Mouse (Mus musculus) intestine, embryonic 14.5 days (tissue): Measurements from ENCODE around the gene Fam213a. TPM values are rescaled to one million over a fixed set of nuclear protein-coding genes. Genes with fewer than 3 reads are reported as not detected.

ENCODE experiments used
- ATAC-seq: fragments of 200-750 bp; cut with Nextera tagmentation; replicated peaks from 2 replicates; pipeline ENCODE4 v1.8.0; 2017; ENCODE audit warnings: low read depth, moderate number of reproducible peaks, moderate TSS enrichment, moderate library complexity; ENCODE audit not compliant: low FRiP score, low TSS enrichment
- DNase-seq: peaks from one replicate; pipeline ENCODE4 v3.0.0-alpha.2; 2018; ENCODE audit warnings: low spot score
- H3K27ac ChIP-seq: fragments of 300-500 bp; sonication (generic); 2 replicates; pipeline ENCODE4 v1.5.1; 2014; ENCODE audit warnings: low read depth, mild to moderate bottlenecking, control low read depth
- H3K27me3 ChIP-seq: fragments of 300-500 bp; sonication (generic); replicated peaks from 2 replicates; pipeline ENCODE4 v1.6.1; 2014; ENCODE audit warnings: low read length, control low read depth; ENCODE audit not compliant: control insufficient read depth, insufficient read depth
- H3K36me3 ChIP-seq: fragments of 300-500 bp; sonication (generic); 2 replicates; pipeline ENCODE4 v1.6.1; 2014; ENCODE audit warnings: low read length, control low read depth; ENCODE audit not compliant: control insufficient read depth, insufficient read depth
- H3K4me1 ChIP-seq: fragments of 300-500 bp; sonication (generic); replicated peaks from 2 replicates; pipeline ENCODE4 v1.6.1; 2014; ENCODE audit warnings: low read length, control low read depth, mixed read lengths; ENCODE audit not compliant: control insufficient read depth, insufficient read depth
- H3K4me2 ChIP-seq: fragments of 300-500 bp; sonication (generic); 2 replicates; pipeline ENCODE4 v1.6.1; 2014; ENCODE audit warnings: low read length
- H3K4me3 ChIP-seq: fragments of 300-500 bp; sonication (generic); 2 replicates; pipeline ENCODE4 v1.5.1; 2014; ENCODE audit warnings: low read depth, low read length, control low read depth, mixed read lengths
- H3K9ac ChIP-seq: fragments of 300-500 bp; sonication (generic); 2 replicates; pipeline ENCODE4 v1.6.1; 2014; ENCODE audit warnings: mild to moderate bottlenecking, low read length
- H3K9me3 ChIP-seq: fragments of 300-500 bp; sonication (generic); 2 replicates; pipeline ENCODE4 v1.6.1; 2016; ENCODE audit warnings: low read length, control low read depth; ENCODE audit not compliant: control insufficient read depth
- WGBS: fragments of 180-500 bp; shearing (Covaris S2); extraction: QIAGEN DNeasy Blood & Tissue Kit; methylation state at CpG from one replicate; pipeline ENCODE4 v1.1.7; 2014; 5-methylcytosine and 5-hydroxymethylcytosine counted together
- polyA plus RNA-seq: library from polyadenylated mRNA; unstranded; fragments of >200 nt; fragmentation: Nextera tagmentation; extraction: Ambion mirVana; gene quantifications from 2 replicates; pipeline ENCODE4 v1.2.1, GENCODE M21; 2014

Fam213a gene
- polyA plus RNA-seq, 1 experiment from 2014 or later: 46.3 TPM

DNA sequence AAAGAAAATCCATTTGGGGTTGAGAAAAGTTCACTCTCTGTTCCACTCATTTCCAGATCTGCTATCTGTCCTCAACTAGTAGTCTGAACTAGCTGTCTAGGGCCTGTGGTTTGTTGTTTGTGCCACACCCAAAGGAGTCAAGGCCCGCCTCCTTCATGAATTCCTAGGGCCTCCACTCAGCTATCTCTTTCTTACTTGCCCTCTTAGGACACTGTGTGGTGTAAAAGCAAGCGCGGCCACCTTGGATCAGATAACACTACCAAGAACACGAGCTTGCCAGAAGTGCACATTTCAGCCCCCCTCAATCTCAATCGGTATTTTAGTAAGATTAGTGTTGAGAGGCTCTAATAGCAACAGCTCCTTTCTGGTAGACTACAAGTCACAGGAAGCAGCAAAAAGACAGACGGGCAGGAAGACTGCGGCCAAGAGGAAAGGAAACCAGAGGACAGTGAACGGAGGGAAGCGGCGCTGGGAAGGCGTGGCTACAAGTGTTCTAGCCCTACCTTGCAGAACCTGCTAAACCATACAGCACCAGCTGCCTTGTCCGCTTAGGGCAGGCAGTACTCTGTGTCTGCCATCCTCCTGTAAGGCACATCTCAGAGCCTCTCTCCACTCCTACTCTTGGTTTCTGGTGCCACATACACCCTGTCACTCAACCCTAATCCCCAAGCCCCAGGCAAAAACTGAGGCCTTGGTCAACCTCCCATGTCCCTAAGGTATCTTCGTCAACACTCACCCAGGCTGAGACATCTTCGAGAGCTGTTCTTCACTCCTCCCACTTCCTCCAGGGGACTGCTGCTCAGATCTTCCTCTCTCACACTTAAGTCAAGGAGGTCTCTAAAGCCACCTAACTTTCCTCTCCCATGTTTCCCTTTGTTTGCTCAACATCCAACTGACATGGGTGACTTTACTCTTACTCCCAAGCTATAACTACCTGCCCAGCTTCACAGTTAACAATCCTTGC, 65.9 kb downstream of the Fam213a start:
- Histone ChIP-seq H3K9me3 (no peaks in the 10 kb centered on the region), H3K4me1 (peaks cover 7% of the 10 kb centered on the region; the same call in 1 of the 2 replicates), H3K9ac (no peak overlapping the region), H3K27ac (no peak overlapping the region), H3K36me3 (0 out of 2 replicates have a peak, but pooled peaks cover 11% of the 10 kb centered on the region), H3K27me3 (no peaks in the 10 kb centered on the region), H3K4me2 (peak overlapping the region; percentile 11; the same call in 1 of the 2 replicates), H3K4me3 (no peak overlapping the region)
- DNase-seq (no peak), ATAC-seq (peak; percentile 66)
- WGBS: 64% methylated on average over 14 of the region's 14 CpGs

- 85% methylated on average over 2 of the region's 2 CpGs for WGBS
- 0 out of 2 replicates have a peak, but pooled peaks cover 6% of the 10 kb centered on the region for H3K36me3 ChIP-seq
- DNase-seq: no peak
- H3K4me2 ChIP-seq: no peak overlapping the region
- H3K27me3 ChIP-seq: no peaks in the 10 kb centered on the region
- H3K9me3 ChIP-seq: no peaks in the 10 kb centered on the region
- no peak overlapping the region for H3K27ac ChIP-seq
- H3K4me1 ChIP-seq: peaks cover 6% of the 10 kb centered on the region; the same call in 1 of the 2 replicates
- H3K4me3 ChIP-seq: no peak overlapping the region
- H3K9ac ChIP-seq: no peak overlapping the region
- ATAC-seq: no peak
Observed at GRCm38 (mm10) chr14:40943802-40944201, 69.8 kb downstream of the Fam213a start.

Other genes starting within 250 kb of the Fam213a start
- 0.46 and 0.70 TPM in 2 replicates for gene Sh2d4b, start 120.5 kb downstream of the Fam213a start, polyA plus RNA-seq
- 71.4 and 76.1 TPM in 2 replicates for gene Tspan14, start 47.0 kb downstream of the Fam213a start, polyA plus RNA-seq
- not detected in 2 replicates for gene Dydc2, start 55.4 kb upstream of the Fam213a start, polyA plus RNA-seq
- gene Dydc1, start 59.1 kb upstream of the Fam213a start, polyA plus RNA-seq: not detected in 2 replicates
- 2.0 TPM in 1 of 2 replicates, not detected in the other for gene Mat1a, start 91.2 kb upstream of the Fam213a start, polyA plus RNA-seq
- gene Sftpa1, start 118.0 kb upstream of the Fam213a start, polyA plus RNA-seq: not detected in 2 replicates
- gene Mbl1, start 137.7 kb upstream of the Fam213a start, polyA plus RNA-seq: not detected in 2 replicates
- gene Sftpd, start 171.4 kb upstream of the Fam213a start, polyA plus RNA-seq: not detected in 2 replicates